Mouse (Mus musculus): ENCODE results near the gene Spock1.

DNA sequence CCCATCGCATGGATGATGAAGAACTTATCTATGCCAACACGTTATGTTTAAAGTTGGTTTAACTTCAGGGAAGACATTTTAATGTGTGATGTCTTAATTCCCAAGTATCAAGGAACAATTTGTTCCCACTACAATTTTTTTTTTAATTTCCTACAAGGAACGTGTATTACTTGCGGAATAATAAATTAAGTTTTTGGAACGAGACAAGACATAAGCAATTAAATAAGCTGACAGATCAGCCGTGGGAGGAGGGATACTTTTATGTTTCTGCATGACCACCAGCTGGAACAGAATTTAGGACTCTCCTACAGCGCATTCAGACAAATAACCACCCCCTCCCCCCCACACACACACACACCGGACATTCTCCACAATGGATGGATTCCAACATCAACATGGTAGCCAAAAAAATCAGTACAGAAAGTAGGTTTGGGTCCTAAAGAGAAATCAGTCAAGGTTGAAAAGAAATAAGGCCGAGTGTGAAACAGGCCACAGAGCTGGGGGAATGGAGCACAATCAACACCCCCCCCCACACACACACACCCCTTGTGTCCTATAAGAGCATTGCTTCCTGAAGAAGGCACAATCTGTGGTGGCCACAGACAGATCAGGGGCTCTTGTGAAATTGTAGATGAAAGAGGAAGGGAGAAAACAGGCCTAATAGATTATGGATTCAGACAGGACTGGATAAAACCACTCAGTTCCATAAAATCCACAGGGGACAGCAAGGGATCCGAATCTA lies 111.0 kb downstream of the Spock1 start:
- no peak for TF ChIP-seq FLI1 (IDR thresholded peaks at IDR 0.05; ENCODE audit: low read length)
- TF ChIP-seq GATA1 (IDR thresholded peaks at IDR 0.05; ENCODE audit: borderline replicate concordance, low read length): no peak

Data from megakaryocyte, embryonic 14.5 days (primary cell).